Mouse (Mus musculus): ENCODE results near the gene Slc4a7.
A peak's percentile ranks its signal among the peaks of the same experiment; 100 is the strongest.

Gene Slc4a7

DNA sequence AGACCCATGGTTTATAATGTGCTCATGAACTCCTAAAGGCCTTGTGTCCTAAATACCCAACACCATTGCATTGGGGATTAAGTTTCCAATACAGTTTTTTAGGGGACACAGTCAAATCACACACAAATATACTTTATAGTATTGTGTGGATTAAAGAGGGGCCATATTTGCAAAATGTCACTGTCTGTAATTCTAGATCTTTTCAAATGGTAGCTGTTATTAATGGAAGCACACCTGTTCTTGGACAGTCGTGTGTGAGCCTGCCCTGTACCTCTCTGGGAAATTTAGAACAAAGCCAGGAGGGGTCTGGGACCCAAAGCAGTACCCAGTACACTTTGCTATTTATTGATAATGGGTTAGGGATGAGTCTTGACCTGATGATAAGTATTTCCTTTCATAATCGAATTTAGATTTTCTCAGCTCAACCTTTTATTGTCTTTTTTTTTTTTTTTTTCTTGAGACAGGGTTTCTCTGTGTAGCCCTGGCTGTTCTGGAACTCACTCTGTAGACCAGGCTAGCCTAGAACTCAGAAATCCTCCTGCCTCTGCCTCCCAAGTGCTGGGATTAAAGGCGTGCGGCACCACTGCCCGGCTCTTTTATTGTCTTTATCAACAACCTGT lies at the start of gene Slc4a7:
Gene Slc4a7, plus strand, starts transcription at position 570 of the 620 bp plus-strand sequence.
- DNase-seq = no peak

DNA sequence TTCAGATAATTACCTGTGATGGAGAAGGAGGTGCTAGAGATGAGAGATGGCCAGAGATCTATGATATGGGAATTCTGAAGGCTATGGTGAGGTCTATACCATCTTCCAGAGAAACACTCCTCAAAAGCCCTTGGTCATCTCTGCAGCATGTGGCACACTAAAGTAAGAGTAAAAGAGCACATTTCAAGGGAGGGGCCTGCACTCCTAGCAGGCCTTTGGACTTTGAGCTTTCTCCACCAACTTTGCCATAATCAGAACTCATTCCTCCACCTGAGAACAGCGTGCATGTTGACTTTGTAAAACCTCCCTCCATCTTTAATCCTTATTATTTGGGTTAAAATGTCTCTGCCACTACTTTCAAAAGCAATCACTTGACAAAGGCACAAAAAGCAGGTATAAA lies 31.5 kb upstream of the Slc4a7 start:
- DNase-seq = no peak

DNA sequence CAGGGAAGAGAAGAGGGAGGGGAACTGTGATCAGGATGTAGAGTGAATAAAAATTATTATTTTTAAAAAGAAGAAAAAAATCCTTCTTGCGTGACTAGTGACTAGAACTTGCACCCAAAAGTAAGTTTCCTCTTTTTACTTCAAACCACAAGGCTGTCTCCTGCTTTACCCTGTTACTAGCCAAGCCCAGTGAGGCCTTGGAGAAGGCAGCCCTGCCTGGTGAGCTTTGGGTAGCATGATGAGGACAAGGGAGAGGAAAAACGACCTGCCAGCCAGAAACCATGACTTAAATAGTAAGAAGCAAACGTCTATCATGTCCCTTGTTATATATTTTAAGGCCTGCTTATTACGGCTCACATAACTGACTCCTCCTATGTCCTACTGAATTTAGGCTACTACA lies 20.5 kb upstream of the Slc4a7 start:
- no peak for DNase-seq

DNA sequence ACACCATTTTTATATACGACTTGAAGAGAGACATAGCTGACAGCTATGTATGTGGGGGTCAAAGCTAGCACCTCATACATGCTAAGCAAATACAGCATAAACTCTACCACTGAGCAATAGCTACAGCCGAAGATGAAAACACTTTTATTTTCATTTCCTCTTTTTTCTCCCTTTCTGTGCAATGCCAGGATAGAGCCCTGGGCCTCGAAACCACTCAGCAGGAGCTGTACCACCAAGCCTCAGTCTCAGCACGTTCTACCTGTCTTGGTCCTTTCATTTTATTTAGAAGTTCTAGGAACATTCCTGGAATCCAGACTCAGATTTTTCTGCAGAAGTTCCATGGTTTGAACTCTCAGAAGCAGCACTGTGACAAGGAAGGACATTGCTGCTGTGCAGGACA lies 17.3 kb upstream of the Slc4a7 start:
- DNase-seq = no peak

DNA sequence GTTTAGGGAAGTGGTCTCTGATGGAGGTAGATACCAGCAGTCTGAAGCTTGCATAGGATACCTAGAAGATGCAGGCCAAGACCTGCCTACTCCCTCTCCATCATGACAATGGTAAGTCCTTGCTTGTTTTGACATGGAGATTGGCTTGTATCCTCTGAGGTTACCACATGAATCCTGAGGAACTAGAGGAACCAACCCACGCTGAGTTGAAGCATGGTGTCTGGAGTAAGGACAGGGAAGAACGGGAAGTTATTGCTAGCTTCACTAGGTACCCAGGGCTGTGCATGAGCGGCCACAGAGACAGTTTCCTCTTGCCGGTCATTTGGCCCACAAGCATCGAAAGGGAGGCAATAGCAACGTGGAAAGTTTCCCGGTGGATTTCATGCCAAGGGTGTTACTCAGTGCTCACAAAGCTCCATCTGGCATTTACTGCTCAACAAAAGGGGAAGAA lies 16.0 kb upstream of the Slc4a7 start:
- peak; percentile 28 for DNase-seq

DNA sequence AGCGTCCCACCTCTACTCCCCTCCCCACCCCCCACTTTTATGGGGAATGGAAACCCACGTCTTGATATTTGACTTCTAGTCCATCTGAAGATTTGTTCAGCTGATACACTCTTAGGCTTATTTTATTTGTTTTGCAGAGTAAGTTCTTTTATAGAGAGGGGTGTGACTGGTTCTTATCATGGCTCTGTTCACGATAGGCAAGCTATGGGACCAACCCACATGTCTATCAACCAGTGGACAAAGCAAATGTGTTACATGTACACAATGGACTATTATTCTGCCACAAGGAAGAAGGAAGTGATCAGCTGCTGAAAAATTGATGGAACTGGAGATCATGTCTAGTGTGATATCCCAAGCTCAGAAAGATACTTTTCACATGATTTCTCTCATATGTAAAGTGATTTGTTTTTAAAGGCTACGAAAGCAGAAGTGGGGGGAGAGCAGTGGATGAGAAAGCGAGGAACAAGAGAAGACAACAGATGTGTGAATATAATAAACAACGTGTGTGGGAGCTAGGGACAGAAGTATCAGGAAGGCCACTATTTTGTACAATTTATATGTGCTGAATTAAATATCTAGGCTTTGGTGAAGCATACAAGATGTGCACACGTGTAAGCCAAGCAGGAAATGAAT lies 14.7 kb upstream of the Slc4a7 start:
- no peak for DNase-seq

DNA sequence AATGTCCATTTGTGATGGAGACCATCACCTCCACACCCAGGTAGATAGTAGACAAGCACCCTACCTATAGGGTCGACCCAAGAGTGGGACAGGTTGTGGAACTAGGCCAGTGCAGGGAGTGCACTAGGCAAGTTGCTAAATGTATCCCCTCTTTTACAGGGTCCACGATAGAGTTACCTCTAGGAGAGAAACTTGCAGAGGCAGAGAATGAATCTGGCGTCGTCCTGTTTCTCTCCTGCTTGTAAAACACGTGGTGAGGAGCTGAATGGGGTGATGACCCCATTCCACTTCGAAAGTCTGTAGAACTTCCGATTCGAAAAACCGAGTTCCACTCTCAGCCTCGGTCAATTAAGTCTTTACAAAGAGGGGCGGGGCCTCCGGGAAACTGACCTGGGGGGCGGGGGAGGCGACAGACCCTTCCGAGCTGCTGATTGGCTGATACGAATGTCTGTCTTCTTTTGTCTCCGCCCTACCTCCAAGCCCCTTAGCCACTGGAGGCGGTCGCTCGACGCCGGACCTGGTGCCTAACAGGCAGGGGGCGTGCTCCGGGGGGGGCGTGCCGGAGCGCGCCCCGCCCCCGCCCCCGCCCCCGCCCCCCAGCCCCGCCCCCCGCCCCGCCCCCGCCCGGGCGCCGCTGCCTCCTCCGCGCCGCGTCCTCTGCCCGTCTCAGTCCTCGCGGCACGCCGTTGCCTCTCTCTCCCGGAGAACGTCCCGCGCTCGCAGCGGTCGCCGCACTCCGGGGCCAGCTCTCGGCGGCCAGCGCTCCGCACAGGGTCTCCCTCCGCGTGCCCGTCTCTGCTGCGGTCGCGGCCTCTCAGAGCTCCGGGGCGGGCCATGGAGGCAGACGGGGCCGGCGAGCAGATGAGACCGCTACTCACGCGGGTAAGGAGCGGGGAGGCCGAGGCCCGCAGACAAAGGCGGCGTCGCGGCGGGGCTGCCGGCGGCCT lies 593 bp downstream of the Slc4a7 start:
- peak; percentile 82 for DNase-seq

DNA sequence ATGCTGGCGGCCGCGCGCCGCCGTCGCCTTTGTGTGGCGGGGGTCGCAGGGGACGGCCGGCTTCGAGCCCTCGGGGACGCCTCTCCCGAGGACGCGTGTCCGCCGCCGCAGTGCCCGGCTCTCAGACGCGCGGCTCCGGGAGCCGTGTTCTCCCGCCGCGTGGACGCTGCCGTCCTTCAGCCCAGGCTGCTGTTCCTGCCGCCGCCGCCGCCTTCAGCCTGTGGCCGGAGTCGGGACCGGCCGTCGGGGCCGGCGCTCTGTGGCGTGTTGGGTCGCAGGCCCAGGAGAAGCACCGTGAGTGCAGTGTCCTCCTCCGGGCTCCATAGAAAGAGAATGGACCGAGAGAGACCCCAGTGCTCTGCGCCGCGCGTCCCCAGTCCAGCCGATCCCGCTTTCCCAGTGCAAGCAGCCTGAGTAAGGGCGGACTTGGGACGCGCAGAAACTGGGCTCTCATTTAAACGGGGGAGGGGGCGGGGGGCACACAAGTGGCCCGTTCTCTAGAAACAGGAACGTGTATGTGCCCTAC lies 1.3 kb downstream of the Slc4a7 start:
- no peak for DNase-seq

DNA sequence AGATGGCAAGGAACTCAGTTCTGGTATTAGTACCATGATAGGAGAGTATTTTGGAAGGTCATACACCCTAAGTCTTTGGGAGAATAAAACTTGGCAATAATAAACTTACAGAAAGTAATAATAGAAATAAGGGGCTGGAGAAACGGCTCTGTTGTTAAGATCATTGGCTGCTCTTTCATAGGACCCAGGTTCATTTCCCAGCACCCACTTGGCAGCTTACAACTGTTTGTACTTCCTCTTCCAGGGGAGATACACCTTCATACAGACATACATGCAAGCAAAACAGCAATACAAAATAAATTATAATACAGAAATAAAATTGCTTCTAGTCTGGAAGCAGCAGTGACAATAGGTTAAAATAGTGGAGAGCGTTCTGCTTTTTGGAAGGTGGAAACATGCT lies 2.6 kb downstream of the Slc4a7 start:
- DNase-seq = no peak

DNA sequence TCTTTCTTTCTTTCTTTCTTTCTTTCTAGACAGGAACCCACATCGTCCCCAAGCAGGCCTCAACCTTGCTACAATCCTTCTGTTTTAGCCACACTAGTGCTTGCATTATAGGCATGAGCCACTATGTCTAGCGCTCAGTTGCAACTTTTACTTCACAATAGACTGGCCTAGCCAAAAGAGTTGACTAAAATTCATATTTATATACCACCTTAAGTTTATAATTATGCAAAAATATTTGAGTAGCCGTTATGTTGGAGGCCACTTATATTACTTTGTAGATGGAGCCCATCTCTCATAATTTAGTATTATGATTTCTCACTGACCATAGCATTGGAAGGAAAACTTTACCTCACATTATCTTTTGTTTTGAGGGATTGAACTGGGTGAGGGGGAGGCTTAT lies 3.0 kb downstream of the Slc4a7 start:
- no peak for DNase-seq

DNA sequence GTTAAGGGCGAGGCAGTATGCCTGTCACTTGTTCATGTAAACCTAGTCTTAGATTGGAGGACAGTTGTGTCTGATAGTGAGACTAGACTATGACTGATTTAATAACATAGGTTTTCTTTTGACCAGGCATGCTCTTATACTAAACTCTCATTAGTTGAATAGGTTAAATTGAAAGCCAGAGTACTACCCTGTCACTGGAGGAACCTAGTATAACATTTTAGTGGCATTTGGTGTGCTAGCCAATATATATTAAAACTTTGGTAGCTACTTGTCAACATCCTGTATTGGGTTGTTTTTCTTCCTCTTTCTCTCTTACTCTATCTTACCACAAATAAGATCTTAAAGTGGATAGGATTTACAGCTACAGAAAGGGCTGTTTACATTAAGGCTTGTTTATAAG lies 4.3 kb downstream of the Slc4a7 start:
- no peak for DNase-seq

DNA sequence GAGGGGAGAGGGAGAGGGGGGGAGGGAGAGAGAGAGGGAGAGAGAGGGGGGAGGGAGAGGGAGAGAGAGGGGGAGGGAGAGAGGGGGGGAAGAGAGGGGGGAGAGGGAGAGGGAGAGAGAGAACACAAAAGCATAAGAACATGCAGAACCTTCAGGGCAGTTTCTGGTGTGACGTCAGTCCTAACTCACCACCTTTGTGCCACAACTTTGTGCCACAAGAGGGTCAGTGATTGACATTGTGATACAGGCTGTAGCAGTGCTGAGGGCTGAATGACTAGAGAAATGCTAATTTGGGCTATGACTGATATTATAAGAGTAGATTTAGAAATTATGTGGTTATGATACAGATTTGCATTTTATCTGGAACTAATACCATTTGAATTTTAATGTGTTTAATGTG lies 5.0 kb downstream of the Slc4a7 start:
- no peak for DNase-seq

DNA sequence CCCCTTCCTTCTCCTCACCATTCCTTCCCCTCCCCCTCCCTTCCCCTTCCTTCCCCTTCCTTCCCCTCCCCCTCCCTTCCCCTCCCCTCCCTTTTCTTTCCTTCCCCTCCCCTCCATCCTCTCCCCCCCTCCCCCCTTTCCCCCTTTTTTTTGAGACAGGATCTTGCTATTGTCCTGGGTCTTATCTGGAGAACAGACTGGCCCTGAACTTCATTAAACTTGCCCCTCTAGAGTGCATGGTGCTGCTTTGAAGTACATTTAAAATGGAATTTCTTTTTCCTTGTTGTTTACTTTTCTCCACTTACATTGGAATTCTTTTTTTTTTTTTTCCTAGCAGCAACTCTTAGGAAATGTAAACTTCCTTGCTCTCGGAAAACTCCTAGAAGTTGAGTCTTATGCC lies 6.9 kb downstream of the Slc4a7 start:
- no peak for DNase-seq

DNA sequence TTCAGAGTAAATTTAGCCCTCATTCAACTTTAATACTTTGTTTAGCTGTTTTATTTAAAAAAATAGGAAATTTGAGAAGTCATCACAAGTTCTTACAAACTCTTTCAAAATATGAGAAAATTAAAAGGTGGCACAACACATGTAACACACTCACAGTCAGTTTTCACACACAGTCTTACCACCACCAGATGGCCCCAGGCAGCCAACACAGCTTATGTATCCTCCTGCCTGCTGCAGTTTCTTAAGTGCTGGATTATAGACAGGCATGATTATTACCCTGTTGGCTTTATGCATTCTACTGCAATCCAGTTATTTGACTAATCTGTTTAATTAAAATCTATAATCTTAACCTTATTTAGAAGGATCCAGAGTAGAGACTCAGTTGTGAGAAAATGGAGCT lies 12.1 kb downstream of the Slc4a7 start:
- no peak for DNase-seq

DNA sequence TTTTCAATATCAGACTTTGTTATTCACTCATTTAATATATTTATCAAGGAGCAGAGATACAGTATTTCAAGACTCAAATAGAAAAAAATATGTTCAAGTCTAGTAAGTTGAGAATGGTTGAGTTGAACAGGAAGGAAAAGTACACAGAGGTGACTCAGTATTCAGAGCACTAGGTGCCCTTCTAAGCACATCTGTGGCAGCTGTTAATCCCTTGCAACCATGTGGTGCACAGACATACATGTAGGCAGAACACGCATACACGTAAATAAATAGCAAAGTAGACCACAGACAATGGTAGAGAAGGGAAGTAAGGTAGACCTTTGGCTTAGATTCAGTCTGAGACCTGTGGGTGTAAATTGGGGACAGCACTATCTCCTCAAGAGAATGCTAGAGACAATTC lies 13.7 kb downstream of the Slc4a7 start:
- no peak for DNase-seq

DNA sequence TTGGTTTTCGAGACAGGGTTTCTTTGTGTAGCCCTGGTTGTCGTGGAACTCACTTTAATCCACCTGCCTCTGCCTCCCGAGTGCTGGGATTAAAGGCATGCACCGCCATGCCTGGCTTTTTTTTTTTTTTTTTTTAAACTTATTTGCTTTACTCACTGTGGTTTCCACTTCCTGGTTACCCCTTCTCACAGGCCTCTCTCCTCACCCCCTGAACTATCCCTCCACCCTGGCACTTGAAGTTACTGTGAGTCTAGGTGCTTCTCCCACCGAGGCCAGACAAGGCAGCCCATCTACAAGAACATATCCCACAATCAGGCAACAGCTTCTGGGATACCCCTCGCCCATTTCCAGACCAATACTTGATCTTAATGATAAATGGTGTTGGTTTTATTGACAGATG lies 14.8 kb downstream of the Slc4a7 start:
- DNase-seq = no peak

DNA sequence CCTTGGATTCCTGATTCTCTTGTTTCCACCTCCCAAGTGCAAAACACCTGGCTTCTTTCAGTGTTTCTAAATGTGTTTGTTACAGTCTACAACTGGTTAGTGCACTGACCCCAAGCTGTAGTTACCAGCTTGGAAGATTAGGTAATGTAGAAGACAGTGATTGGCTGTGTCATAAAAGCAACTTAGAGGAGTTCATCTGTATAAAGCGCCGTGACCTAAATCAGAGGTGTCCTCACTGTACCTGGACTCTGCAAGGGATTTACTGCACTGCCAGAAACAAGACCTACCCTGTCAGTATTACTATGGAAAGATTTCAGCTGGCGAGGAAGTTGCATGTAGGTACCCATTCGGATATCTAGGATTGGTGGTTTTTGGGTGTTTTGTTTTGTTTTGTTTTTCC lies 16.5 kb downstream of the Slc4a7 start:
- no peak for DNase-seq

DNA sequence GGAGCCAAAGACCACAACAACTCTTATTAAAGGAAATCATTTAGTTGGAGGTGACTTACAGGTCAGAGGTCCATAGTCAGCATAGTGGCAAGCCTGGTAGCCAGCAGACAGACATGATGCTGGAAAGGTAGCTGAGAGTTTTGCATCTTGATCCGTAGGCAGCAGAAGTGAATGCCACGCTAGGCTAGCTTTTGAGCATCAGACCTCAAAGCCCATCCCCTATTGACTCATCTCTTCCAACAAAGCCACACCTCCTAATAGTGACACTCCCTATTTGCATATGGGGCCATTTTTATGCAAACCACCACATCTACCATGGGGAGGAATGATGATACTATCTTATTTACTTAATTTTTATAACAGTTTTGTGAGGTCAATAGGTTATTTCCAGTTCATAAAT lies 79.1 kb downstream of the Slc4a7 start:
- DNase-seq = no peak

DNA sequence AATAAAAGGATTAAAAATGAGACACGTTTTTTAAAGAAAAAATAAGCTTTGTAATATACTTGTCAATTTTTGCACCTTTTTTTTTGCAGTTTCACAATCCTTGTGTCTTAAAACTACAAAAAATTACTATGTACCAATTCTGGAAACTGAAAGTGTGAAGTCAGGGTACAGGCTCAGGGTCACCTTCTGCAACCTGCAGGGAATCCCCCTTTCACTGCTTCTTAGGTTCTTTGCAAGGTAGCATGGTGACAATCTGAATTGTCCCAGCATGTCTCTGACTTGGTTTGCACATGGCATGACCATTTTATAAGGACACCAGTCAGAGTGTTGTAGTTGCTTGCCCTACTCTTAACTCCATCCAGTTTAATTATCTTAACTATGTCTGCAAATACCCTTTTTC lies 82.1 kb downstream of the Slc4a7 start:
- no peak for DNase-seq

DNA sequence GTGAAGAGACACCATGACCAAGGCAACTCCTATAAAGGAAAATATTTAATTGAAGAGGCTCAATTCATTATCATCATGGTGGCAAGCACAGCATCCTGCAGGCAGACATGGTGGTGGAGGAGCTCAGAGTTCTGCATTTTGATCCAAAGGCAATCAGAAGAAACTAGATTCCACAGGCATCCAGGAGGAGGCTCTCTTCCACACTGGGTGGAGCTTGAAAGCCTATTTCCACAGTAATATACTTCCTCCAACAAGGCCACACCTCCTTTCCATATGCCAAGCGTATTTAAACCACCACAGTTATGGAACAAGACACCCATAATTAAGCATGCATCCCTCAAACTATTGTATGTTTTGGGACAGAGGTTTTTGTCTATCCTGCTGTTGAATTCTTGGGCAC lies 84.9 kb downstream of the Slc4a7 start:
- DNase-seq = no peak

DNA sequence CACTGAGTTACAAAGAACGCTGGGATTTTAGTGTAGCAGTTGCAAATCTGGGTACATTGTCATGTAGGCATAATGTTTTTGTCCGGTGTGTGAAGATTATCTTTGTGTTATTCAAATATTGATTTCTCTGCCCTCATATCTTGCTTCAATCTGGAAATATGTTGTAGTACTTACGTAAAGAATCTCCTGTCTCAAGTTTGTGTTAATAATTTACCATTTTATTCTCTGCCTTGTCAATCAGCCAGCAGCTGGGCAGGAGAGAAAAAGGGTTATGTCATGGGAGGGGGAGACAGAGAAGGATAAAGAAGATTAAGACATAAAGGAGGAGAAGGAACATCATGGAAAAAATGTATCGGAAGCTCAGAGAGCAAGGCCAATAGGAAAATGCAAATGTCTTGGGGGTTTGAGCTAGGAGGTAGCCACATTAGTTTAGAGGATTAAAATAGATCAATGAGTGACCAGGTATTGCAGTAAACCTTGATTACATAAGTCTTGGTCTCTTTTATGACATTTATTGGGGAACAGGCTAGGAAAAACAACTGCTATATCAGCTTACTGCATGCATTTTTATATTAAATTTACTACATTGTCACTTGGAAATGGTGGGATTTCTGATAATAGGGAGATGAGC lies 87.9 kb downstream of the Slc4a7 start:
- no peak for DNase-seq

DNA sequence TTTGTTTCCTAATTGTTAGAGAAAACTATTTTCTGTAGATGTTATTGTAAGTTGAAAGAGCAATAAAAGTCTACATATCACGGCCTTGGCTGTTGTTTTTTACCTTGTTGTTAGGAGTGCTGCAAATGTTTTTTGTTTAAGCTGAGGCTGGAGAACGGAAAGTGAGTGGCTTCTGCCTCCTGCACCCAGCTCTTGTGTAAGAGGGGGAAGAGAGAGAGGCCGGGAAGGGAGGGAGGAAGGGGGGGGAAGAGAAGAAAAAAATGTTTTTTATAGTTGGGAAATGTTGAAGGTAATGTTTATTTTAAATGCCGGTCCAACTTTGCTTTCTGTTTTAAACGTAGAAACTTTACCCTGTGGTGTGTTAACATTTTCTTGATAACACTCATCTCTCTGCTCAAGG lies 97.8 kb downstream of the Slc4a7 start:
- DNase-seq = no peak

DNA sequence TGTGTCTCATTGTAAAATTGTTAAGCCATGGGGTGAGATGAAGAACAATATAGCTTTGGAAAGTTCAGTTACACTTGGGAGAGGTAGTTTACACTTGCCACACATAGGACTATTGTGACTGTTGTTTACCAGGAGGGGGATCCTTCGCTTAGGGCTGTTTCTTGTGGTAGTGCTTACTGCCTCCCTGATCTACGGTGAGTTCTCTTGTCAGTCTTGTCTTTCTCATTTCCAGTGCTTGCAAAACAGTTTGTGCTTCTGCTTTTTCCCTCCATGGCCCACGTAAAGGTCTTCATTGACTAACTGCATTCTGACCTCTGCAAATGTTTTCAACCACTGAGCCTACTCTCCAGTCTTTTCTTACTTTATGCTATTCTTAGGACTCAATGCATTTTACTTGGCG lies 98.3 kb downstream of the Slc4a7 start:
- no peak for DNase-seq

Measured in cerebellum, adult 8-10 months (tissue).